Mouse (Mus musculus) frontal cortex, postnatal 25 days (tissue): ENCODE measurements at regions not wholly inside any gene's neighbourhood (a gene's known extent, or its start where the extent isn't known, plus 50 kb on each side); places are given as distances from the start of the nearest gene placed in this dataset.
A peak's percentile ranks its signal among the peaks of the same experiment; 100 is the strongest.
"Not testable (repeated sequence)": the region's sequence is repeated elsewhere in the genome, so short reads cannot be mapped to it uniquely, and the experiment has no call there.

Experiments used
- DNase-seq, 2 experiments: peaks; one replicate each; pipeline ENCODE4 v3.0.0; 2022; ENCODE audit warnings: low spot score in 2 of 2

DNA sequence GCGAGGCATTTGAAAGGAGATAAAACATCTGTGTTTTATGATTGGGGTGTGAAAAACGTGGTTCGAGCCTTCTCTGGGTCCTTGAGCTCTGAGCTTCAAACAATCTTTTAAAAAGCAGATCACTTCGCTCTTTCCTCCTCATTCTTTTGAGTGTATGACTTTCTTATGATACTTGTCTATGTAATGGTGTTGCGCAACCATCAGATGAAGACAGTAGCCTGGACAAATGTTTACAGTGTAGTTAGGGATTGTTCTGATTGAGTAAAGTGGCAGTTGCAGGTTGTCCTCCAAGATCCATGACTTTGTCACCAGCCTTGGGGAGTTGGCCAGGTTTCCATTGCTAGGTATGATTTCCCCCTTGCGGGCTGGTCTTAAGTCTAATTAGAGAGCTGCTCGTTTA, 116.1 kb upstream of the Pfn2 start:
- DNase-seq, result no peak

DNA sequence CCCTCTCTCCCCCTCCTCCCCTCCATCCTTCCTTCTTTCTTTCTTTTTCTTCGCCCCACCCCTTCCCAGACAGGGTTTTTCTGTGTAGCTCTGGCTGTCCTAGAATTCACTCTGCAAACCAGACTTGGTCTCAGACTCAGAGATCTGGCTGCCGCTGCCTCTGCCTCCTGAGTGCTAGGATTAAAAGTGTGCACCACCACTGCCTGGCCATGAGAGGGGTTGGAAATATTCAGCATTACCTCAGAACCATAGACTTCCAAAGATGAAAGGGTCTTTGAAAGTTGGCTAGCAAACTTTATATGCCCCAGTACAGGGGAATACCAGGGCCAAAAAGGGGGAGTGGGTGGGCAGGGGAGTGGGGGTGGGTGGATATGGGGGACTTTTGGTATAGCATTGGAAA, 122.7 kb upstream of the Pfn2 start:
- not testable (repeated sequence) for DNase-seq

- no peak for DNase-seq
Measured at GRCm38 (mm10) chr3:57972469-57973245, 124.8 kb upstream of the Pfn2 start.

DNA sequence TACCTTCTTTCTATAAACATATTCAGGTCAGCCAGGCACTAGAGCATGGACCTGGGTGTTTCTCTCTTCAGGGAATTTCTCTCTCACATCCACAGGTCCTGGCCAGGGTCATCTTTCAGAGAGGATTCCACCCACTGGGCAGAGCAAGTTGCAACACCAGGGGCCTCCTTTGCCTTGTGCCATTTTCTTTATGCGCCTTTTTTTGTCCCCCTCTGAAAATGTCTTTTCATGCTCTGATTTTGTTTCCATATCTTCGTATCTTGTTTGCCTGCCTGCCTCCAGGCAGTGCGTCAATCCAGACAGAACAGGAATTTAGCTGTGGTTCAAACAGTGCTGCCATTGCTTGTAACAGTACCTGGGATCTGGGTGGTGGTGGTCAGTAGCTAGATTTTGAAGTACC, 125.7 kb upstream of the Pfn2 start:
- no peak for DNase-seq

GRCm38 (mm10) chr3:57975379-57975778, 127.5 kb upstream of the Pfn2 start:
- DNase-seq, result no peak

DNA sequence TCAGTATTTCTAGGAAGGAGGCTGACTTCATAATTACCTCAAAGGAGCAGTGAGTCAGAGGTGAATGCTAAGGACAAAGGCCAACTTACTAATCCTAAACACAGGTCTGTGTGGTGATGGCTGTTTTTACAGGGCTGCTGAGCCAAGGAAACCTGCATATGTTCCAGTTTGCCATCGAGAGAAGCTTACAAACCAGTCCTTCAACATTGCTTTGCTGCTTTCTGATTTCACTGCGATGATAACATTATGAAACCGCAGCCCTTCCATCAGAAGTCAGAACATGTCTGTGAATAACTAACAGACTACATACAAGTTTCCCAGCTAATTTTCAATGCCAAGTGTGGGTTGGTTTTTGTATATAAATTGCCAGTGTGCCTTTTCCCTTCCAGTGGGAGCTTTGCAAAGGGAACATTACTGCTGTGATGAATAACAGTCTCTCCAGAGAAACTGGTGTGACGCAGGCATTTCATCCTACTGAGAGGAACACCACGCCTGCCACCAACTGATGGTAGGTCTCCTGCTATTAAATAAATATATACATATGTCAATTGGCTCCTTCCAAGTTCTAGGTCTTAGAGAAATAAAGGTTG, 128.9 kb upstream of the Pfn2 start:
- DNase-seq, result no peak

- DNase-seq, result no peak
Measured at GRCm38 (mm10) chr3:57988175-57988574, 140.3 kb upstream of the Pfn2 start.

- no peak for DNase-seq
Measured at GRCm38 (mm10) chr3:57990738-57991137, 142.9 kb upstream of the Pfn2 start.

DNA sequence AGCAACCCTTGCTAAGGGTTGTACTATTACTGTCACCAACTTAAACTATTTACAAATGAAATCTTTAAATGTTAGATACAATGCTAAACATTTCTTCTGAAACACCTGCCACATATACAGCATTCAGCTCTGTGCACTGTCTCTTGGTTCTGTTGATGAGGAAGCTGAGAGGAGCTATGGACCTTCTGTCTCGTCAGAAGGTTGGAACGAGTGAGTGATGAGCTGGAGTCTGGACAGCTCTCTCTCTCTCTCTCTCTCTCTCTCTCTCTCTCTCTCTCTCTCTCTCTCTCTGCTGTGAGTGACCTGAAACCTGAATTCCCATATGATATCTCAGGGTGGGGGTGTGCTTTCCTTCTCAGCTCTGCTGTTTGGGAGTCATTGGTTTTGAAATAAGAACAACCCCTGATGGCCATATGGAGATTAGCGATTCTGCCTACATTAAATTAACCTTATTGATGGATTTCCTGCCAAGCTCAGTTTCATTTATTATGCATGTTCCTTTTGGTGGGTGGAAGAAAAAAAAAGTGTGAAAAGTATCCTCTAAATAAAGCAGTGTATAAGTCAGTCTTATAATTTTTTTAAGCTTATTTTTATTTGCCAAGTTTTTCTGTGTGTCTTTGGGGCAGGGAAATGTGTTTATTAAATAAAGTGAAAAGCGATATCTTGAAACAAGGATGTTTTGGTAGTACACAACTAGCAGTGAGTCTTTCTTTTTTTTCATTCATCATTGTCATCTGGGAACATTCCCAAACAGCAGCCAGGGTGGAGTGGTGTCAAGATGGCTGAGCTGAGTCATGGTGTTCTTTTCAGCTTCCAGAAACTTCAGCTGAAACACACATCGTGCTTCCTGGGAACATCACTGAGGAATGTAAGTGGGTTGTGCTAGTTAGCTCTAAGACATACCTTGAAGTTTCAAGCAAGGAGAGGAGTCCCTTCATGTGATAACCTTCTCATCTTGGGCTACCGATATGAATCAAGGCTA, 150.5 kb upstream of the Pfn2 start:
- peak in 1 of 2 experiments; percentile 15 for DNase-seq

GRCm38 (mm10) chr3:58002792-58003574, 155.1 kb upstream of the Pfn2 start:
- DNase-seq, result no peak

DNA sequence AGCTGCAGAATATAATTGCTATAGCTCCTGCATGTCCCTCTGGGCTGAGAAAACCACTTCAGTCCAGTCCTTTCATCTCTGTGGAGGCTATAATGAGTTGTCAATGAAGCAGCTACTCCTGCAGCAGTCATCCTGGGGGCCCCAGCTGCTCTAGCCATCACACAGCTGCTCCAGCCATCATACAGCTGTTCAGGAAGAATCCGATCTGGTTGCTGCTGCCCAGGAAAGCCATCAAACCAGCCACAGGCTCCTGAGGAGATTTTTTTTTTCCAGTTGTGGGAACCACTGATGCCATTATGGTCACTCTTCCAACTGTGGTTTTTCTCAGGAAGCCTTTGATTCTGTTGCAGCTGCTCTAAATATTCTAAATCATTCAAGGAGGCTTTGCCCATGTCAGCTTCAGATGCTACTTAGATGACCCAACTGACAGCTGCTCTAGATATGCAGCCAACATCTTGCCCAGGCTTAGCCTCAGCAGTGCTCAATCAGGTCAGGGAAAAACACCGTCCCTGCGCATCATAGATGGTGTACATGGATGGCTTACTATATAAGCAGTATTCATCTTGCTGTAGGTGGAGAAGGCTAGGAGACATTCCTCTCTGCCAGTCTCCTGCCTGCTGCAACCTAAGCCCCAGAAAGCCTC, 177.0 kb upstream of the Pfn2 start:
- no peak for DNase-seq

- no peak for DNase-seq
Measured at GRCm38 (mm10) chr3:58049618-58050017, 201.7 kb upstream of the Pfn2 start.

- DNase-seq, result no peak
Measured at GRCm38 (mm10) chr3:58054726-58055125, 206.8 kb upstream of the Pfn2 start.

DNA sequence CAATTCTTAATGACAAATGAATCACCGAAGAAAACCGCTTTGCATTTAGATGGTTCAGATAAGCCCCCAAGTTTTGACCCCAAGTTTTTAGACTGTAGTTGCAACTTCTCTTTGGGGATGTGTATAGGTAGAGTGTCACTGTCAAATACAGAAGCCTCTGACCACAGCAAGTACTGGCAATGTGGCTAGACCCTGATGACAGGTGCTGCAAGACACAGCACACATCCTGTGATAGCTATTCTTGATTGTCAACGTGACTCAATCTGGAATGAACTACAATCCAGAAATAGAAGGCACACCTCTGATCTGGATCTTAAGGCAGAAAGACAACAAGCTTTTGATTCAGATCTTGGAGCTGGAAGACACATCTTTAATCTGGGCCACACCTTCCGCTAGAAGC, 207.3 kb upstream of the Pfn2 start:
- DNase-seq, result no peak

DNA sequence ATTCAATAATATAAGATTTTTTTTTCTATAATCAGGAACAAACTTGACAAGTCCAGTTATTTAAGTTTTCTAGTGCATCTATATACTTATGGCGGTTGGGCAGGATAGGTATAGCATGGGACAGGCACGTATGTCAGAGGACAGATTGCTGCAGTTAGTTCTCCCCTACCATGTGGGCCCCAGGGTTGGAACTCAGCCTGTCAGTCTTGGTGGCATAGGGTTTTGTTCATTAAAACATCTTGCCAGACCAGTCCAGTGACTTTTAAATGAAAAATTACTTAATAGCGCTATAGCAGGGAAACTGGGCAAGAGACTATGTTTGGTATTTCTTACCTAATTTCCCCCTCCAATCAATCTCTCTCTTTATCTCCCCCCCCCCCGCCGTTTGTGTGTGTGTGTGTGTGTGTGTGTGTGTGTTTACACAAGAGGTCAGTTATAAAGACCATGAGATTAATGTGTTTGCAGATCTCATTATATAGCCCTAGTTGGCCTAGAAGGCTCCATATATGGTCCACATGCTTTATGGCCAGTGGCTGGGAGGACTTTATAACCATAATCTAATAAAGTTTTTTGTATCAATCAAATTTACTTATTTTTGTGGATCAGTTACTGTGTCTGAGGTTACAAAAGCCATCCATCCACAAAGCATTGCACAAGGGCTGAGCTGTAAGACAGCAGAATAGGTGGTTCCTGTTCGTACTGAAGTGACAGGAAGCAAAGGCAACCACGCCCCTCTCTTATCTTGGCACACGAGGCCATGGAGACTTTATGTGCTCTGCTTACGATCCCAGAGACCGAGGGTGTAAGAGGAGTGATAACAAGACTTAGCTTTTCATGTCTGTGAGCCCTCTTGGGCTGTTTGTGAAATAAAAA, 208.5 kb upstream of the Pfn2 start:
- DNase-seq, result no peak

- DNase-seq, result no peak
Measured at GRCm38 (mm10) chr3:58057064-58057396, 209.2 kb upstream of the Pfn2 start.

GRCm38 (mm10) chr3:58058134-58058533, 210.3 kb upstream of the Pfn2 start:
- DNase-seq, result no peak

GRCm38 (mm10) chr3:58063852-58064549, 216.1 kb upstream of the Pfn2 start:
- DNase-seq, result no peak

DNA sequence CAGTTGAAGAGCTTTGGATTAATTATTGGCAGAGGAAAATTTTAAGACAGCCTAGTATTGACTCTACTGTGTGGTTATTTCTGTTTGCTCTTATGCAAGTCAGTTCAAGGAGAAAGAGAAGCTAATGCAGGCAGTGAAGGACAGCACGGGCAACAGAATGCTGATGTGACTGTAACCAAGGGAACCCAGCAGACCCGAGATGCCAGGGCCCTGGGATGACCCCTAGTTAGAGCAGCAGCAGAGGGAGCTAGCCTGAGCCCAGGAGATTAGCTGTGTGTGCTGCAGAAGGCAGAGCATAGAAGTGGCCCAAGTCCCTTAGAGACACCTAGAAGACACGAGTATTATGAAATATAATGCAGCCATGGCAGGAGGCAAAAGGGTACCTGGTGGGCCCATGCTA, 223.7 kb upstream of the Pfn2 start:
- DNase-seq, result no peak
